Mouse (Mus musculus) MEL (cell line): ENCODE measurements around the gene Ppa1.

Source experiments
- CTCF ChIP-seq, 3 experiments: IDR thresholded peaks in 2 of 3; conservative IDR thresholded peaks in 1 of 3; 2 replicates each; pipeline ENCODE4 v1.5.1; 2011 to 2012; ENCODE audit warnings: low read length in 3 of 3, low read depth in 2 of 3, mild to moderate bottlenecking in 2 of 3, improper control_type of control experiment in 1 of 3, inconsistent platforms in 1 of 3, mixed read lengths in 1 of 3, moderate library complexity in 1 of 3; ENCODE audit not compliant: control insufficient read depth in 1 of 3, insufficient read depth in 1 of 3, poor library complexity in 1 of 3, severe bottlenecking in 1 of 3
- EP300 ChIP-seq, 2 experiments: IDR thresholded peaks; 2 replicates each; pipeline ENCODE4 v1.6.1; 2011; ENCODE audit warnings: improper control_type of control experiment in 2 of 2, low read length in 2 of 2, low read depth in 1 of 2, mild to moderate bottlenecking in 1 of 2
- MAFK ChIP-seq: IDR thresholded peaks from 2 replicates; pipeline ENCODE4 v1.6.1; 2011; ENCODE audit warnings: low read depth, mild to moderate bottlenecking, low read length, improper control_type of control experiment, borderline replicate concordance
- POLR2A ChIP-seq, 2 experiments: IDR thresholded peaks; 2 replicates each; pipeline ENCODE4 v1.6.1; 2011 to 2012; ENCODE audit warnings: low read length in 2 of 2, mild to moderate bottlenecking in 2 of 2, control low read depth in 1 of 2, improper control_type of control experiment in 1 of 2, low read depth in 1 of 2, moderate library complexity in 1 of 2; ENCODE audit not compliant: control insufficient read depth in 1 of 2, insufficient read depth in 1 of 2, poor library complexity in 1 of 2
- USF2 ChIP-seq, 2 experiments: IDR thresholded peaks; 2 replicates each; pipeline ENCODE4 v1.6.1; 2011 to 2012; ENCODE audit warnings: improper control_type of control experiment in 2 of 2, low read length in 2 of 2, borderline replicate concordance in 1 of 2, inconsistent platforms in 1 of 2, low read depth in 1 of 2, mild to moderate bottlenecking in 1 of 2; ENCODE audit not compliant: insufficient read depth in 1 of 2
- ZC3H11A ChIP-seq: IDR thresholded peaks from 2 replicates; pipeline ENCODE4 v1.6.1; 2012; ENCODE audit warnings: low read depth, mild to moderate bottlenecking, inconsistent platforms, low read length, improper control_type of control experiment
- ZMIZ1 ChIP-seq: IDR thresholded peaks from 2 replicates; pipeline ENCODE4 v1.6.1; 2012; ENCODE audit warnings: low read depth, mild to moderate bottlenecking, inconsistent platforms, low read length, improper control_type of control experiment, moderate library complexity
- ZNF384 ChIP-seq: IDR thresholded peaks from 2 replicates; pipeline ENCODE4 v1.6.1; 2012; ENCODE audit warnings: low read depth, mild to moderate bottlenecking, inconsistent platforms, low read length, improper control_type of control experiment

- TF ChIP-seq EP300 (IDR thresholded peaks at IDR 0.05; ENCODE audit: low read depth in 1 of 2, low read length in 2 of 2) (no peak), CTCF (IDR thresholded peaks at IDR 0.05 in 2 of 3, conservative IDR thresholded peaks at IDR 0.05 in 1 of 3; ENCODE audit: control insufficient read depth in 1 of 3, insufficient read depth in 1 of 3, low read depth in 2 of 3, low read length in 3 of 3, poor library complexity in 1 of 3, severe bottlenecking in 1 of 3) (no peak), POLR2A (IDR thresholded peaks at IDR 0.05; ENCODE audit: control insufficient read depth in 1 of 2, insufficient read depth in 1 of 2, low read depth in 1 of 2, low read length in 2 of 2, poor library complexity in 1 of 2) (peak in 1 of 2 experiments; percentile 20; a peak in 1 of 4 replicates), MAFK (no peak), USF2 (IDR thresholded peaks at IDR 0.05; ENCODE audit: borderline replicate concordance in 1 of 2, insufficient read depth in 1 of 2, low read depth in 1 of 2, low read length in 2 of 2) (no peak), ZMIZ1 (0 out of 2 replicates have a peak, but pooled peaks have one; percentile 61), ZNF384 (no peak), ZC3H11A (no peak)
Observed at GRCm38 (mm10) chr10:61675935-61676334, 27.6 kb downstream of the Ppa1 start.
